Mouse (Mus musculus) liver, embryonic 13.5 days (tissue): Measurements from ENCODE around the gene Vmn1r86. TPM values are rescaled to one million over a fixed set of nuclear protein-coding genes. Genes with fewer than 3 reads are reported as not detected.
"Not testable (repeated sequence)": the region's sequence is repeated elsewhere in the genome, so short reads cannot be mapped to it uniquely, and the experiment has no call there.

Source experiments
- ATAC-seq: fragments of 200-750 bp; cut with Nextera tagmentation; 2 replicates; pipeline ENCODE4 v1.8.0; 2017; ENCODE audit warnings: low read depth, mild to moderate bottlenecking, moderate number of reproducible peaks, moderate library complexity
- DNase-seq: peaks from one replicate; pipeline ENCODE4 v3.0.0; 2022
- H3K27ac ChIP-seq: fragments of 300-500 bp; sonication (generic); 2 replicates; pipeline ENCODE4 v1.5.1; 2015; ENCODE audit warnings: moderate library complexity, mild to moderate bottlenecking, inconsistent platforms
- H3K27me3 ChIP-seq: fragments of 300-500 bp; sonication (generic); 2 replicates; pipeline ENCODE4 v1.6.1; 2015; ENCODE audit warnings: mild to moderate bottlenecking, inconsistent platforms
- H3K36me3 ChIP-seq: fragments of 300-500 bp; sonication (generic); 2 replicates; pipeline ENCODE4 v1.6.1; 2015; ENCODE audit warnings: mild to moderate bottlenecking, inconsistent platforms
- H3K4me1 ChIP-seq: fragments of 300-500 bp; sonication (generic); replicated peaks from 2 replicates; pipeline ENCODE4 v1.6.1; 2015; ENCODE audit warnings: inconsistent platforms
- H3K4me2 ChIP-seq: fragments of 300-500 bp; sonication (generic); 2 replicates; pipeline ENCODE4 v1.6.1; 2015; ENCODE audit warnings: inconsistent platforms, mild to moderate bottlenecking, moderate library complexity
- H3K4me3 ChIP-seq: fragments of 300-500 bp; sonication (generic); replicated peaks from 2 replicates; pipeline ENCODE4 v1.5.1; 2015; ENCODE audit warnings: mild to moderate bottlenecking, inconsistent platforms
- H3K9ac ChIP-seq: fragments of 300-500 bp; sonication (generic); 2 replicates; pipeline ENCODE4 v1.6.1; 2015; ENCODE audit warnings: mild to moderate bottlenecking, inconsistent platforms
- H3K9me3 ChIP-seq: fragments of 300-500 bp; sonication (generic); replicated peaks from 2 replicates; pipeline ENCODE4 v1.6.1; 2016; ENCODE audit warnings: inconsistent platforms
- WGBS: fragments of 180-500 bp; shearing (Covaris S2); methylation state at CpG from one replicate; pipeline ENCODE4 v1.1.7; 2015; ENCODE audit not compliant: insufficient replicate concordance; 5-methylcytosine and 5-hydroxymethylcytosine counted together
- polyA plus RNA-seq: library from polyadenylated mRNA; unstranded; fragments of >200 nt; fragmentation: Nextera tagmentation; extraction: Ambion mirVana; gene quantifications from 2 replicates; pipeline ENCODE4 v1.2.1, GENCODE M21; 2015

Vmn1r86 gene
- polyA plus RNA-seq = not detected in 2 replicates

GRCm38 (mm10) chr7:13119817-13120216, at the start of gene Vmn1r86:
TSS of gene Vmn1r86 (minus strand) at chr7:13119917.
- Histone ChIP-seq H3K4me1 (no peaks in the 10 kb centered on the region), H3K9me3 (no peaks in the 10 kb centered on the region), H3K36me3 (no peaks in the 10 kb centered on the region), H3K9ac (no peak within 1 kb of the TSS), H3K4me2 (no peak within 1 kb of the TSS), H3K27ac (no peak within 1 kb of the TSS), H3K4me3 (no peak within 1 kb of the TSS), H3K27me3 (no peaks in the 10 kb centered on the region)
- DNase-seq (no peak), ATAC-seq (no peak)

- Histone ChIP-seq H3K36me3 (no peaks in the 10 kb centered on the region), H3K27ac (no peak within 1 kb of the TSS), H3K27me3 (no peaks in the 10 kb centered on the region), H3K4me2 (no peak within 1 kb of the TSS), H3K4me3 (no peak within 1 kb of the TSS), H3K4me1 (no peaks in the 10 kb centered on the region), H3K9ac (no peak within 1 kb of the TSS), H3K9me3 (no peaks in the 10 kb centered on the region)
- DNase-seq (no peak), ATAC-seq (no peak)
Observed at GRCm38 (mm10) chr7:13159268-13159667, 39.6 kb upstream of the Vmn1r86 start, which contains the start of gene Vmn1r88. TSS of gene Vmn1r88 (plus strand) at chr7:13159568.

GRCm38 (mm10) chr7:13140057-13140456, 20.3 kb upstream of the Vmn1r86 start, which contains the start of gene Vmn1r87:
TSS of gene Vmn1r87 (minus strand) at chr7:13140157.
- no peaks in the 10 kb centered on the region for H3K9me3 ChIP-seq
- no peak within 1 kb of the TSS for H3K4me3 ChIP-seq
- no peak within 1 kb of the TSS for H3K9ac ChIP-seq
- ATAC-seq (no peak), DNase-seq (no peak)
- H3K36me3 ChIP-seq = no peaks in the 10 kb centered on the region
- H3K4me1 ChIP-seq = no peaks in the 10 kb centered on the region
- WGBS = 40% methylated on average over 1 of the region's 1 CpGs
- no peaks in the 10 kb centered on the region for H3K27me3 ChIP-seq
- no peak within 1 kb of the TSS for H3K4me2 ChIP-seq
- no peak within 1 kb of the TSS for H3K27ac ChIP-seq

- no peak overlapping the region for H3K4me3 ChIP-seq
- no peak for DNase-seq
- H3K27me3 ChIP-seq = no peaks in the 10 kb centered on the region
- H3K4me1 ChIP-seq = no peaks in the 10 kb centered on the region
- no peaks in the 10 kb centered on the region for H3K9me3 ChIP-seq
- no peak overlapping the region for H3K27ac ChIP-seq
- no peak overlapping the region for H3K4me2 ChIP-seq
- no peaks in the 10 kb centered on the region for H3K36me3 ChIP-seq
- no peak overlapping the region for H3K9ac ChIP-seq
- ATAC-seq = no peak
Observed at GRCm38 (mm10) chr7:13137340-13137739, 17.6 kb upstream of the Vmn1r86 start.

- no peak for ATAC-seq
- Histone ChIP-seq H3K4me3 (no peak overlapping the region), H3K27ac (no peak overlapping the region), H3K4me1 (no peaks in the 10 kb centered on the region), H3K9me3 (no peaks in the 10 kb centered on the region), H3K4me2 (no peak overlapping the region), H3K27me3 (no peaks in the 10 kb centered on the region), H3K9ac (no peak overlapping the region), H3K36me3 (no peaks in the 10 kb centered on the region)
- WGBS = 56% methylated on average over 2 of the region's 2 CpGs
- no peak for DNase-seq
Observed at GRCm38 (mm10) chr7:13131856-13132255, 12.1 kb upstream of the Vmn1r86 start.

- not testable (repeated sequence) for H3K27me3 ChIP-seq, H3K36me3 ChIP-seq, H3K9me3 ChIP-seq, H3K27ac ChIP-seq, H3K4me3 ChIP-seq, H3K4me1 ChIP-seq, H3K9ac ChIP-seq
- H3K4me2 ChIP-seq = peak overlapping the region; percentile 28
- 3% methylated on average over 22 of the region's 34 CpGs for WGBS
- DNase-seq (peak; percentile 54), ATAC-seq (peak; percentile 88)
Observed at GRCm38 (mm10) chr7:13123554-13124153, 3.9 kb upstream of the Vmn1r86 start.

GRCm38 (mm10) chr7:13095073-13095472, 24.6 kb downstream of the Vmn1r86 start, which contains the start of gene Vmn1r85:
TSS of gene Vmn1r85 (minus strand) at chr7:13095173.
- H3K4me1 ChIP-seq = no peaks in the 10 kb centered on the region
- H3K9me3 ChIP-seq = no peaks in the 10 kb centered on the region
- 40% methylated on average over 3 of the region's 3 CpGs for WGBS
- H3K4me3 ChIP-seq = no peak within 1 kb of the TSS
- no peaks in the 10 kb centered on the region for H3K36me3 ChIP-seq
- no peak for ATAC-seq
- no peak for DNase-seq
- no peak within 1 kb of the TSS for H3K9ac ChIP-seq
- H3K4me2 ChIP-seq = no peak within 1 kb of the TSS
- no peaks in the 10 kb centered on the region for H3K27me3 ChIP-seq
- H3K27ac ChIP-seq = no peak within 1 kb of the TSS

- Histone ChIP-seq H3K27ac (no peak overlapping the region), H3K4me2 (no peak overlapping the region), H3K36me3 (no peaks in the 10 kb centered on the region), H3K27me3 (no peaks in the 10 kb centered on the region), H3K4me1 (no peaks in the 10 kb centered on the region), H3K4me3 (no peak overlapping the region), H3K9me3 (no peaks in the 10 kb centered on the region; the same call in 1 of the 2 replicates), H3K9ac (no peak overlapping the region)
- DNase-seq = no peak
- WGBS = 38% methylated on average over 5 of the region's 5 CpGs
- no peak for ATAC-seq
Observed at GRCm38 (mm10) chr7:13072293-13072692, 47.4 kb downstream of the Vmn1r86 start.

- not testable (repeated sequence) for DNase-seq, H3K36me3 ChIP-seq, H3K4me2 ChIP-seq, H3K4me1 ChIP-seq, H3K27ac ChIP-seq, H3K9me3 ChIP-seq, ATAC-seq, H3K9ac ChIP-seq, H3K27me3 ChIP-seq, H3K4me3 ChIP-seq
- 36% methylated on average over 2 of the region's 2 CpGs for WGBS
Observed at GRCm38 (mm10) chr7:13063399-13063798, 56.3 kb downstream of the Vmn1r86 start.

GRCm38 (mm10) chr7:13059536-13059935, 60.2 kb downstream of the Vmn1r86 start:
- Histone ChIP-seq H3K9me3 (no peaks in the 10 kb centered on the region), H3K4me2 (no peak overlapping the region), H3K36me3 (no peaks in the 10 kb centered on the region), H3K4me1 (peaks cover 6% of the 10 kb centered on the region; the same call in 1 of the 2 replicates), H3K27me3 (no peaks in the 10 kb centered on the region), H3K4me3 (no peak overlapping the region), H3K27ac (no peak overlapping the region), H3K9ac (no peak overlapping the region)
- DNase-seq (no peak), ATAC-seq (no peak)
- 82% methylated on average over 9 of the region's 9 CpGs for WGBS

GRCm38 (mm10) chr7:13056913-13057700, 62.6 kb downstream of the Vmn1r86 start:
- Histone ChIP-seq H3K9ac (no peak overlapping the region), H3K27ac (no peak overlapping the region), H3K9me3 (no peaks in the 10 kb centered on the region), H3K4me2 (no peak overlapping the region), H3K4me3 (no peak overlapping the region), H3K4me1 (peaks cover 15% of the 10 kb centered on the region), H3K27me3 (no peaks in the 10 kb centered on the region), H3K36me3 (no peaks in the 10 kb centered on the region)
- DNase-seq (no peak), ATAC-seq (no peak)
- 64% methylated on average over 8 of the region's 8 CpGs for WGBS
